In the genomic region with DNA sequence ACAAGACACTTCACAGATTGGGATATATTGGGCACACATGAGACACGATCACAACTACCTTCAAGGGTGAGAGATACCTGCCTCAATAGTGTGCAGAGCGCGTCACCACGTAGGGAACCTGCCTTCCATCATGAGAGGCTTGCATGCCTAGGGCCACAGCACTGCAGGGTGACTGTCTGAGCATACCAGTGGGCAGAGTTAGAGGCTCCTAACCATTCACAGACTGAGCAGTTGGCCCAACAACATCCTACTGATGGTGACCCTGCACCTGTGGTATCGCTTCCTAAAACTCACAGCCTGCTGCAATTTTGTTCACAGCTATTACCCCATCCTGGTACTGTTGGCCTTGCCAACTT, we compare ENCODE assay signal across 8 mouse cellular contexts. TPM values are rescaled to one million over a fixed set of nuclear protein-coding genes. Genes with fewer than 3 reads are reported as not detected.
DNase-seq lines count a peak whose midpoint lies in the region; ATAC-seq and TF ChIP-seq lines count a peak whose summit lies in the region.

No protein-coding gene starts in this region.

- H3K4me1 ChIP-seq in heart, adult 2 months (ENCODE audit: control insufficient read depth, insufficient read depth, low read length): peaks cover 46% of the 10 kb centered on the region
- H3K4me1 ChIP-seq in megakaryocyte, embryonic 14.5 days: peaks cover 72% of the 10 kb centered on the region
- peaks cover 76% of the 10 kb centered on the region for H3K4me1 ChIP-seq in liver, embryonic 12.5 days

- TF ChIP-seq EP300 in heart, adult 2 months (IDR thresholded peaks at IDR 0.05; ENCODE audit: insufficient read depth, low read depth, low read length): no peak

- H3K9me3 ChIP-seq in megakaryocyte, embryonic 14.5 days: no peaks in the 10 kb centered on the region
- H3K9me3 ChIP-seq in liver, embryonic 12.5 days (replicated peaks): no peaks in the 10 kb centered on the region

- H3K9ac ChIP-seq in heart, adult 2 months (ENCODE audit: low read depth, low read length): no peak overlapping the region
- no peak overlapping the region for H3K9ac ChIP-seq in liver, embryonic 12.5 days

- H3K79me2 ChIP-seq in heart, adult 2 months (replicated peaks; ENCODE audit: control insufficient read depth, insufficient read depth, low read length): peaks cover 3% of the 10 kb centered on the region

- H3K4me3 ChIP-seq in heart, adult 2 months: no peak overlapping the region; the same call in 1 of the 2 replicates
- H3K4me3 ChIP-seq in megakaryocyte, embryonic 14.5 days (replicated peaks): peak overlapping the region; percentile 89
- peak overlapping the region; percentile 89; the same call in 1 of the 2 replicates for H3K4me3 ChIP-seq in liver, embryonic 12.5 days

- peak overlapping the region; percentile 73 for H3K4me2 ChIP-seq in liver, embryonic 12.5 days

- WGBS in heart, adult 2 months: 87% methylated on average over 5 of the region's 5 CpGs
- 74% methylated on average over 5 of the region's 5 CpGs for WGBS in liver, embryonic 12.5 days (ENCODE audit: insufficient replicate concordance)

- ATAC-seq in megakaryocyte, adult 5-6 weeks (ENCODE audit: poor library complexity, severe bottlenecking): no peak
- ATAC-seq in liver, embryonic 12.5 days: no peak

- no peak overlapping the region; the same call in 1 of the 2 replicates for H3K27ac ChIP-seq in heart, adult 2 months
- peak overlapping the region; percentile 75 for H3K27ac ChIP-seq in liver, embryonic 12.5 days

- H3K36me3 ChIP-seq in heart, adult 2 months (ENCODE audit: control insufficient read depth, insufficient read depth, low read length): peaks cover 2% of the 10 kb centered on the region; the same call in 1 of the 2 replicates
- peaks cover 24% of the 10 kb centered on the region for H3K36me3 ChIP-seq in megakaryocyte, embryonic 14.5 days (replicated peaks; ENCODE audit: low read length)
- peaks cover 13% of the 10 kb centered on the region for H3K36me3 ChIP-seq in liver, embryonic 12.5 days

- peak; percentile 16 to 21 for DNase-seq in heart, adult 2 months
- DNase-seq in heart, postnatal 25 days (ENCODE audit: low spot score): no peak
- peak; percentile 34 for DNase-seq in thymus, postnatal 14 days
- DNase-seq in c-Kit-positive CD71-positive TER-119-positive erythroid progenitor cells, embryonic 14.5 days (ENCODE audit: low spot score): no peak
- no peak for DNase-seq in urinary bladder, postnatal 10 days (ENCODE audit: low spot score)

- TF ChIP-seq CTCF in heart, adult 2 months (IDR thresholded peaks at IDR 0.05): no peak

- intact Hi-C loops in heart, adult 2 months (cut with DNase I): no loop called here
- intact Hi-C loops in heart, postnatal 25 days (cut with DNase I): no loop called here

- no peak for TF ChIP-seq POLR2A in heart, adult 2 months (IDR thresholded peaks at IDR 0.05; ENCODE audit: insufficient read depth, low read depth, low read length)

- H3K27me3 ChIP-seq in heart, adult 2 months (ENCODE audit: control insufficient read depth, insufficient read depth, low read length): no peaks in the 10 kb centered on the region
- peaks cover 5% of the 10 kb centered on the region for H3K27me3 ChIP-seq in megakaryocyte, embryonic 14.5 days (replicated peaks)
- H3K27me3 ChIP-seq in liver, embryonic 12.5 days (replicated peaks): 0 out of 2 replicates have a peak, but pooled peaks cover 5% of the 10 kb centered on the region

RNA-seq across cellular contexts. Expression of gene Grk2, which starts 2.4 kb away (rescaled TPM):
- 10 to 100 TPM; 56.0 to 59.0 TPM for total RNA-seq in heart, adult 2 months (2021)
- 53.6 and 61.3 TPM in 2 replicates for polyA plus RNA-seq in heart, adult 2 months (2012; rRNA removed)
- total RNA-seq in heart, postnatal 25 days (2021): 10 to 100 TPM; 49.3 to 57.9 TPM
- polyA plus RNA-seq in megakaryocyte, embryonic 14.5 days (2012; ENCODE audit: insufficient read depth, low replicate concordance): 265 and 541 TPM in 2 replicates
- total RNA-seq in megakaryocyte, adult 5-6 weeks (2015): 278 TPM in 2 replicates
- total RNA-seq in megakaryocyte, adult 5-6 weeks (2017): 231 and 296 TPM in 2 replicates
- polyA plus RNA-seq in liver, embryonic 12.5 days (2016; fragmentation: Nextera tagmentation; extraction: Ambion mirVana): 15.7 and 17.9 TPM in 2 replicates

RNA-seq across cellular contexts. Expression of gene Ankrd13d, which starts 20.7 kb away (rescaled TPM):
- total RNA-seq in heart, adult 2 months (2021): under 1 TPM; 0.34 to 0.60 TPM
- 1.4 and 1.5 TPM in 2 replicates for polyA plus RNA-seq in heart, adult 2 months (2012; rRNA removed)
- total RNA-seq in heart, postnatal 25 days (2021): 1 to 10 TPM; 1.2 to 1.5 TPM
- 5.6 TPM in 1 of 2 replicates, not detected in the other for polyA plus RNA-seq in megakaryocyte, embryonic 14.5 days (2012; ENCODE audit: insufficient read depth, low replicate concordance)
- total RNA-seq in megakaryocyte, adult 5-6 weeks (2015): 6.5 and 7.2 TPM in 2 replicates
- total RNA-seq in megakaryocyte, adult 5-6 weeks (2017): 8.7 and 10.5 TPM in 2 replicates
- polyA plus RNA-seq in liver, embryonic 12.5 days (2016; fragmentation: Nextera tagmentation; extraction: Ambion mirVana): 0.99 and 1.4 TPM in 2 replicates

RNA-seq across cellular contexts. Expression of gene Ssh3, which starts 34.6 kb away (rescaled TPM):
- 1 to 10 TPM; 6.7 to 7.3 TPM for total RNA-seq in heart, adult 2 months (2021)
- polyA plus RNA-seq in heart, adult 2 months (2012; rRNA removed): 13.7 and 15.9 TPM in 2 replicates
- total RNA-seq in heart, postnatal 25 days (2021): 1 to 10 TPM; 5.8 to 6.6 TPM
- polyA plus RNA-seq in megakaryocyte, embryonic 14.5 days (2012; ENCODE audit: insufficient read depth, low replicate concordance): 16.5 and 28.6 TPM in 2 replicates
- 15.9 and 16.5 TPM in 2 replicates for total RNA-seq in megakaryocyte, adult 5-6 weeks (2015)
- total RNA-seq in megakaryocyte, adult 5-6 weeks (2017): 17.2 and 19.8 TPM in 2 replicates
- 2.2 and 2.6 TPM in 2 replicates for polyA plus RNA-seq in liver, embryonic 12.5 days (2016; fragmentation: Nextera tagmentation; extraction: Ambion mirVana)

Comparison
In these comparisons a context has a peak if more than half of its experiments do, and no peak if none do; other contexts are left out.
1. DNase-seq: peak in heart, adult 2 months (2 of 2) and thymus, postnatal 14 days (single experiment); none in heart, postnatal 25 days (single experiment), c-Kit-positive CD71-positive TER-119-positive erythroid progenitor cells, embryonic 14.5 days (single experiment) and urinary bladder, postnatal 10 days (single experiment).